Mouse (Mus musculus): ENCODE results near the gene Soga1. TPM values are rescaled to one million over a fixed set of nuclear protein-coding genes. Genes with fewer than 3 reads are reported as not detected.

The Soga1 gene
- polyA plus RNA-seq, 1 experiment from 2014 or later = 13.1 TPM

DNA sequence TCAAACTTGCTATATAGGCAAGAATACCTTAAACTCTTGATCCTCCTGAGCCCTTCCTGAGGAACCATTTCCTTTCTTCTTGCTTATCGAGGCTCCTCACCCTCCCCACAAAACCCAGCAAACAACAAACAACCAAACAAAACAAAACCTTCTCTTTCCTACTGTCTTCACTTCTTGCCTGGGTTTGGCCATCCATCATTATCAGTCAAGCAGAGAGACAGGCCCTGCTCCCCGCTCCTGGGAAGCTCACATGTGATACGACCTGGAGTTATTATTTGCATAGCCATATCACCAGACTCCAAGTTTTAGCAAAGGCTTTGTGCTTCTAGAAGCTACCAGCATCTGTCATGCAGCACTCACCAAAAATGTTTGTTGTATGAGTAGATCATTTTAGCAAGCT is 91.7 kb downstream of the Soga1 start:
- Histone ChIP-seq H3K4me2 (ENCODE audit: low read length) (no peak overlapping the region), H3K36me3 (ENCODE audit: control insufficient read depth, insufficient read depth, low read length) (no peaks in the 10 kb centered on the region), H3K9ac (replicated peaks; ENCODE audit: low read length) (no peak overlapping the region), H3K4me1 (ENCODE audit: control insufficient read depth, insufficient read depth, low read length) (peaks cover 10% of the 10 kb centered on the region), H3K9me3 (ENCODE audit: control insufficient read depth, low read length) (no peaks in the 10 kb centered on the region), H3K4me3 (replicated peaks; ENCODE audit: low read depth, low read length) (no peak overlapping the region), H3K27me3 (ENCODE audit: control insufficient read depth, insufficient read depth, low read length) (no peaks in the 10 kb centered on the region), H3K27ac (replicated peaks; ENCODE audit: low read depth, low read length) (no peak overlapping the region)
- ATAC-seq (ENCODE audit: low FRiP score, low TSS enrichment) (no peak), DNase-seq (no peak)
- 91% methylated on average over 3 of the region's 3 CpGs for WGBS

DNA sequence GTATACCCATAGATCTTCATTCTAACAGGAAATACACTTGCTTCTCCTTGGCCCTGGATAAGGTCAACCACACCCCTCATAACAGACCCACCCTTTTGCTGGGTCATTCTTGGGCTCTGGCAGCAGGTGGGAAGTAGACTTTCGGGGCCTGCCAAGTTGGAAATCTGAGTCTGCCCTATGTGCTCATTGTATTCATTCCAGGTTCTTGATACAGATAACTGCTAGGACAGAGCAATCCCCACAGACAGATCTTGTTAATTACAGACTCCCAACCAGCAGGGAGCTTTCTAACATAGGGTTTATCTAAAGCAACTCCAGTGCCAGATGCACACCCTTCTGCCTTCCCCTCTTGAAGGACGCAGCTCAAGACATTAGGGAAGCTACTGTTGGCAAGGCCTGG is 96.2 kb downstream of the Soga1 start:
- H3K36me3 ChIP-seq (ENCODE audit: control insufficient read depth, insufficient read depth, low read length) = no peaks in the 10 kb centered on the region
- ATAC-seq (ENCODE audit: low FRiP score, low TSS enrichment) (no peak), DNase-seq (no peak)
- no peak overlapping the region for H3K9ac ChIP-seq (replicated peaks; ENCODE audit: low read length)
- H3K4me2 ChIP-seq (ENCODE audit: low read length) = no peak overlapping the region
- WGBS = 82% methylated on average over 2 of the region's 2 CpGs
- H3K9me3 ChIP-seq (ENCODE audit: control insufficient read depth, low read length) = no peaks in the 10 kb centered on the region
- no peaks in the 10 kb centered on the region for H3K4me1 ChIP-seq (ENCODE audit: control insufficient read depth, insufficient read depth, low read length)
- no peak overlapping the region for H3K4me3 ChIP-seq (replicated peaks; ENCODE audit: low read depth, low read length)
- no peak overlapping the region for H3K27ac ChIP-seq (replicated peaks; ENCODE audit: low read depth, low read length)
- no peaks in the 10 kb centered on the region for H3K27me3 ChIP-seq (ENCODE audit: control insufficient read depth, insufficient read depth, low read length)

DNA sequence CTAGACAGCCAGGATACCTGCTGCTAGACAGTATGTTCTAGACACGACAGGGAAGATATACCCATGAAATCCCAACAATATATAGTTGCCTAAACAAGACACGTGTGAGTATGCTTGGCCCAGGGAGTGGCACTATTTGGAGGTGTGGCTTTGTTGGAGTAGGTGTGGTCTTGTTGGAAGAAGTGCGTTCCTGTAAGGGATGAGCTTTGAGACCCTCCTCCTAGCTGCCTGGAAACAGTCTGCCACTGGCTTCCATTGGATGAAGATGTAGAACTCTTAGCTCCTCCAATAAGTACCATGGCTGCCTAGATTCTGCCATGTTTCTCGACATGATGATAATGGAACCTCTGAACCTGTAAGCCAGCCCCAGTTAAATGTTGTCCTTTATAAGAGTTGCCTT is 97.8 kb downstream of the Soga1 start:
- Histone ChIP-seq H3K27ac (replicated peaks; ENCODE audit: low read depth, low read length) (no peak overlapping the region), H3K4me2 (ENCODE audit: low read length) (no peak overlapping the region), H3K27me3 (ENCODE audit: control insufficient read depth, insufficient read depth, low read length) (no peaks in the 10 kb centered on the region), H3K4me3 (replicated peaks; ENCODE audit: low read depth, low read length) (no peak overlapping the region), H3K4me1 (ENCODE audit: control insufficient read depth, insufficient read depth, low read length) (no peaks in the 10 kb centered on the region), H3K9ac (replicated peaks; ENCODE audit: low read length) (no peak overlapping the region), H3K36me3 (ENCODE audit: control insufficient read depth, insufficient read depth, low read length) (no peaks in the 10 kb centered on the region), H3K9me3 (ENCODE audit: control insufficient read depth, low read length) (no peaks in the 10 kb centered on the region)
- 81% methylated on average over 4 of the region's 4 CpGs for WGBS
- DNase-seq (no peak), ATAC-seq (ENCODE audit: low FRiP score, low TSS enrichment) (no peak)

DNA sequence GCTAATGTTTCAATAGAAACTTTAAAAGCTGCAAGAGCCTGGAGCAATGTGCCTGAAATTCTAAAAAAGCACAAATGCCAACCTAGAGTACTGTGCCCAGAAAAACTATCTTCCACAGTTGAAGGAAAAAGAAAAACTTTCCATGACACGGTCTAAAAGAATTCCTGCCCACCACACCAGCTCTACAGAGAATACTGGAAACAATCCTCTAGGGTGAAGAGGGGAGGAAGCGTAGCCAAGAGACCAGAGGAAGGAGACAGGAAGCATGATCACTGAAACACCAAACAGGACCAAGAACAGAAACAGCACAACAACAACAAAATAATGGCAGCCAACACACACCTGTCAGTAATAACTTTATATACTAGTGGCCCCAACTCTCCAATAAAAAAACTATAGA is 99.0 kb downstream of the Soga1 start:
- H3K9ac ChIP-seq (replicated peaks; ENCODE audit: low read length) = no peak overlapping the region
- no peaks in the 10 kb centered on the region for H3K27me3 ChIP-seq (ENCODE audit: control insufficient read depth, insufficient read depth, low read length)
- 92% methylated on average over 2 of the region's 2 CpGs for WGBS
- H3K9me3 ChIP-seq (ENCODE audit: control insufficient read depth, low read length) = no peaks in the 10 kb centered on the region
- H3K4me2 ChIP-seq (ENCODE audit: low read length) = no peak overlapping the region
- no peak overlapping the region for H3K4me3 ChIP-seq (replicated peaks; ENCODE audit: low read depth, low read length)
- DNase-seq = no peak
- no peak overlapping the region for H3K27ac ChIP-seq (replicated peaks; ENCODE audit: low read depth, low read length)
- H3K36me3 ChIP-seq (ENCODE audit: control insufficient read depth, insufficient read depth, low read length) = no peaks in the 10 kb centered on the region
- ATAC-seq (ENCODE audit: low FRiP score, low TSS enrichment) = no peak
- H3K4me1 ChIP-seq (ENCODE audit: control insufficient read depth, insufficient read depth, low read length) = no peaks in the 10 kb centered on the region

DNA sequence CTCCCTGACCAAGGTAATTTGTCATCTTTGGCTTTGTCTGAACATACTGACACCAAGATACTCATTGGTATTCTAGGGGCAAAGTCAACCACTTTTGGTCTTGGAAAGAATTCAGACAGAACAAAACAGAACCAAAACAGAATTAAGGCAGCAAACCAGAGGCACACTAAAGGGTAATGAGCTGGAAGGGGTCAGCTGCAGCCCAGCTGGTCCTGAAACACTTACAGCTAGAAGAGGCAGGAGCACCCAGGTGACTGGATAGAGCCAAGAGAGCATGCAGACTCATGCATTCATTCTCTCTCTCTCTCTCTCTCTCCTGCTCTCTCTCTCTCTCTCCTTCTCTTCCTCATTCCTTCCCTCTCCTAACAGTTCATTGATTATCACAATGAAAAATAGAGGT is 102.3 kb downstream of the Soga1 start:
- Histone ChIP-seq H3K9me3 (ENCODE audit: control insufficient read depth, low read length) (no peaks in the 10 kb centered on the region), H3K27ac (replicated peaks; ENCODE audit: low read depth, low read length) (no peak overlapping the region), H3K4me3 (replicated peaks; ENCODE audit: low read depth, low read length) (no peak overlapping the region), H3K27me3 (ENCODE audit: control insufficient read depth, insufficient read depth, low read length) (no peaks in the 10 kb centered on the region), H3K9ac (replicated peaks; ENCODE audit: low read length) (no peak overlapping the region), H3K4me2 (ENCODE audit: low read length) (no peak overlapping the region), H3K36me3 (ENCODE audit: control insufficient read depth, insufficient read depth, low read length) (no peaks in the 10 kb centered on the region), H3K4me1 (ENCODE audit: control insufficient read depth, insufficient read depth, low read length) (no peaks in the 10 kb centered on the region)
- DNase-seq (peak; percentile 12), ATAC-seq (ENCODE audit: low FRiP score, low TSS enrichment) (no peak)

DNA sequence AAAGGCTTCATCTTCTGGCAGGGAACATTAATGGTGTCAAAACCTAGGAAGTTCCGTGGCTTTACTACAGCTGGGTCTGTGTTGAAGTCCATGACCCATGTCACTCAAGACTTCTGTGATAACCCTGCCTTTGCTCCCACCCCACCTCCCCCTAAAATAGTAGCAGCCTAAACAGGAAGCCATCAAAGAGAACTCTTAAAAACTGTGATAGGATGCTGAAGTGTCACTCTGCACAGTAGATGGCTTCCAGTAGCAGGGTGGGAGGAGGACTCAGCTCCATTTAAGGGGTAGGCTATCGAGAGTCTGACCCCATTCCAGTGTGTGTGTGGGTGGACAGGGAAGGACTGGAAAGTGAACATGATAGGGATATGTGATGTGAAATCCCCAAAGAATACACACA is 104.1 kb downstream of the Soga1 start:
- Histone ChIP-seq H3K27me3 (ENCODE audit: control insufficient read depth, insufficient read depth, low read length) (no peaks in the 10 kb centered on the region), H3K4me2 (ENCODE audit: low read length) (no peak overlapping the region), H3K36me3 (ENCODE audit: control insufficient read depth, insufficient read depth, low read length) (no peaks in the 10 kb centered on the region), H3K9me3 (ENCODE audit: control insufficient read depth, low read length) (no peaks in the 10 kb centered on the region), H3K4me1 (ENCODE audit: control insufficient read depth, insufficient read depth, low read length) (no peaks in the 10 kb centered on the region), H3K9ac (replicated peaks; ENCODE audit: low read length) (no peak overlapping the region), H3K4me3 (replicated peaks; ENCODE audit: low read depth, low read length) (no peak overlapping the region), H3K27ac (replicated peaks; ENCODE audit: low read depth, low read length) (no peak overlapping the region)
- DNase-seq (no peak), ATAC-seq (ENCODE audit: low FRiP score, low TSS enrichment) (no peak)
- WGBS = 75% methylated on average over 2 of the region's 2 CpGs

DNA sequence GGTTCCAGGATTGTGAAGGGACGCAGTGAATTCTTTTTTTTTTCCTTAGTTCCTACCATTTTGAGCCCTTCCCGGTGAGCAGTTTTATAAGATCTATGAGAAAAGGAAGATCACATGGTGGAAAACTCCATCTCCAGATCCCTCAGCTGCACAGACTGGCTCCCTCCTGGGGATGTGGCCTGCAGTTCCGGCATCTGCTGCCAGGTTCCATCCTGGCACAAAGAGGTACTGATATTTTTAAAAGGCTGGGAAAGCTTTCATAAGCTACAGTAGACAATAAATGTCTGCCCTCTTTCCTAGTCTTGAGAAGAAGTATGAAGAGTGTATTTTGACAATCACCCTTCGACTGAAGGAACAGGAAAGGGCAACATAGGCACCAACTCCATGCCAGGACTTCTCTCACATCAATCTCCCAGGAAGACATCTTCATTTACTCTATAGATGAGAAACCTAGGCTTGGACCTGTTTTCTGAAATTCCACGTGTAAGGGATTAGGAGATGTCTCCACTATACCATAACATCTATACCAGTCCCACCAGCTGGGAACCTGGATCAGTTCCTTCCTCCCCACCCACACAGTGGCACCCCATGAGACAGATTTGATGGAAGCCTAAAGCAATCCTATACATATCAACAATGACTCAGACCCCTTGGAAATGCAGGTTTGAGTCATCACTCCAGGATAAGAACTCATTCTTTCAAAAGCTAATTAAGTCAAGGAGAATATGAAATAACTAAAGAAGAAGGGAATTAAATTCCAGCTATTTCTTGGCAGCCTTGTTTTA is 105.5 kb downstream of the Soga1 start:
- Histone ChIP-seq H3K9ac (replicated peaks; ENCODE audit: low read length) (no peak overlapping the region), H3K4me2 (ENCODE audit: low read length) (no peak overlapping the region), H3K27ac (replicated peaks; ENCODE audit: low read depth, low read length) (no peak overlapping the region), H3K4me3 (replicated peaks; ENCODE audit: low read depth, low read length) (no peak overlapping the region), H3K4me1 (ENCODE audit: control insufficient read depth, insufficient read depth, low read length) (no peaks in the 10 kb centered on the region), H3K36me3 (ENCODE audit: control insufficient read depth, insufficient read depth, low read length) (0 out of 2 replicates have a peak, but pooled peaks cover 2% of the 10 kb centered on the region), H3K27me3 (ENCODE audit: control insufficient read depth, insufficient read depth, low read length) (no peaks in the 10 kb centered on the region), H3K9me3 (ENCODE audit: control insufficient read depth, low read length) (no peaks in the 10 kb centered on the region)
- ATAC-seq (ENCODE audit: low FRiP score, low TSS enrichment) (no peak), DNase-seq (no peak)
- 87% methylated on average over 5 of the region's 5 CpGs for WGBS

DNA sequence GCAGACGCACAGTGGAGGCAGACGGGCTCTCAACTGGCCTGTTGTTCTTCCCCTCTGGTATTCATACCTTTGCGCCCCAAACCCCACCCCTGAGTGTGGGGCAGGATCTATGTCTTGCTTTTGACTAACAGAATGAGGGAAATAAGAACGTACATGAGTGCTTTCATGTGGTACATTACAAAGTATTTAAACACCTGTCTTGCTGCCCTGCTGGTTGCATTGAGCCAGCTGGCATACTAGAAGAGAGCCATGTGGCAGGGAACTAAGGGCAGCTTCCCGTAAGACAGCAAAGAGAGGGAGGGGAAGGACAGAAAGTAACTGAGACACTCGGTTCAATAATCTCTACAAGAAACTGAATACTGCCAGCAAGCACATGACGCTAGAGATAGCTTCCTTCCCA is 108.8 kb downstream of the Soga1 start:
- Histone ChIP-seq H3K4me3 (replicated peaks; ENCODE audit: low read depth, low read length) (no peak overlapping the region), H3K9ac (replicated peaks; ENCODE audit: low read length) (no peak overlapping the region), H3K9me3 (ENCODE audit: control insufficient read depth, low read length) (no peaks in the 10 kb centered on the region), H3K4me1 (ENCODE audit: control insufficient read depth, insufficient read depth, low read length) (no peaks in the 10 kb centered on the region), H3K36me3 (ENCODE audit: control insufficient read depth, insufficient read depth, low read length) (0 out of 2 replicates have a peak, but pooled peaks cover 2% of the 10 kb centered on the region), H3K4me2 (ENCODE audit: low read length) (no peak overlapping the region), H3K27me3 (ENCODE audit: control insufficient read depth, insufficient read depth, low read length) (no peaks in the 10 kb centered on the region), H3K27ac (replicated peaks; ENCODE audit: low read depth, low read length) (no peak overlapping the region)
- no peak for ATAC-seq (ENCODE audit: low FRiP score, low TSS enrichment)
- no peak for DNase-seq
- WGBS = 77% methylated on average over 7 of the region's 7 CpGs

DNA sequence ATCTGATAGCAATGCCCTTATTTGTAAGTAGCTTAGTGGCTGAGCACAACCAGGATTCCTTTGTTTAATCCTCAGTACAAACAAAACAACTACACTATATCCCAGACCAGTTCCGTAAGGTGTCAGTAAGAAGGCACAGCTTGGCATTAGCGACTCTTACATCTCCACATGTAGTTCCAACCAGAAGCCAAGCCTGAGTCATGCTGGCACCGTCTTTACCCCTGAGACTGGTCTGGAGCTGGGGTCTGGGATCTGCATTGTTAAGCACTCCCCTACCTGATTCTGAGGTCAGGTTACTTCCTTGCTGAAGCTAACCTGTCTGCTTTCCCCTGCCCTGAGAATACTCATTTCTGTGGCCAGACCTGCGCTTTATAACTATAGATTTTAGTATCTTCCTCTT is 110.6 kb downstream of the Soga1 start:
- Histone ChIP-seq H3K4me3 (replicated peaks; ENCODE audit: low read depth, low read length) (no peak overlapping the region), H3K27ac (replicated peaks; ENCODE audit: low read depth, low read length) (no peak overlapping the region), H3K4me2 (ENCODE audit: low read length) (no peak overlapping the region), H3K27me3 (ENCODE audit: control insufficient read depth, insufficient read depth, low read length) (no peaks in the 10 kb centered on the region), H3K36me3 (ENCODE audit: control insufficient read depth, insufficient read depth, low read length) (0 out of 2 replicates have a peak, but pooled peaks cover 2% of the 10 kb centered on the region), H3K4me1 (ENCODE audit: control insufficient read depth, insufficient read depth, low read length) (no peaks in the 10 kb centered on the region), H3K9me3 (ENCODE audit: control insufficient read depth, low read length) (no peaks in the 10 kb centered on the region), H3K9ac (replicated peaks; ENCODE audit: low read length) (no peak overlapping the region)
- ATAC-seq (ENCODE audit: low FRiP score, low TSS enrichment) (no peak), DNase-seq (no peak)
- 79% methylated on average over 4 of the region's 4 CpGs for WGBS
